Mouse (Mus musculus): ENCODE data around the gene Scgb1b19.
"Not testable (repeated sequence)": the region's sequence is repeated elsewhere in the genome, so short reads cannot be mapped to it uniquely, and the experiment has no call there.

Gene Scgb1b19

DNA sequence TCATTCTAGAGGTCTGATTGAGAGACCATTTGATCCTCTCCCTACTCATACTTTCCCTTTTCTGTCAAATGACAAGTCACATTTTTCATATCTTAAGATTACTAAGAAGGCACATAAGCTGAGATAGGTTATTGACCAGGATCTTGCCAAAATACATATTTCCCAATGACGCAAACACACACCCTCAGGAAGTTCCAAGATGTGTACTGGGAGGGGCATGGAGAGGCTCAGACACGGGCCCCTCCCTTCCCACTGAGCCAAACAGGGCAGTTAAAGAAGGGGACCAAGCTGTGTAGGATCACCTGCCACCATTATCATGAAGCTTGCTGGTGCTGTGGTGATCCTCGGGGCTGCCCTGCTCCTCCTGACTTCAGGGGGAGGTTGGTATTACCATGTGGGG, at the start of gene Scgb1b19:
TSS of gene Scgb1b19 (plus strand) at position 301 of the 400 bp plus-strand sequence.
- not testable (repeated sequence) for DNase-seq (ENCODE audit: low spot score in 2 of 2)

DNA sequence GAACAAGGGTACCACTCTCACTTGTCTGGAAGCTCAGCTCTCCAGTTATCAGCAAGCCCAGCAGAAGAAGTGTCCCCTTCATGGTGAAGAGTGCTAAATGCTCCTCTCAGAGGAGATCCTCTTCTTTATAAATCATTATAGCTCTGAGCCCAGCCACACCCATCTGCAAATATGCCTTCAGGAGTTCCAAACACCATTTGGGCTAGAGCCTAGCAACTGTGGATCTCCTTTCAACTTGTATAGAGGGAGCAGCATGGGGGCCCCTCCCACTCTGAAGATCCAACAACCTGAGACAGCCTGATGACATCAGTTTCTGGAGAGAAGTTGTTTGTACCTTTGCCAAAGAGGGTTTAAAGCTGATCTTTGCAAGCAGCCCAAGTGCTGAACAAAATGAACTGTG, 6.9 kb upstream of the Scgb1b19 start, which contains the start of gene Scgb2b19:
TSS of gene Scgb2b19 (minus strand) at position 101 of the 400 bp plus-strand sequence.
- DNase-seq (ENCODE audit: low spot score in 2 of 2), result not testable (repeated sequence)
